Mouse (Mus musculus): ENCODE measurements around the gene Rrp1b. TPM values are rescaled to one million over a fixed set of nuclear protein-coding genes. Genes with fewer than 3 reads are reported as not detected.

Rrp1b gene
- total RNA-seq, 2 experiments from 2014 or later: 6.8 to 7.0 TPM

Other genes with a start within 250 kb of the Rrp1b start
- gene Sik1, start 180.3 kb upstream of the Rrp1b start, total RNA-seq (2021): 10 to 100 TPM; 17.0 to 27.2 TPM
- gene Hsf2bp, start 249 bp downstream of the Rrp1b start, total RNA-seq (2021): under 1 TPM; 0.59 to 0.67 TPM
- gene Notch3, start 130.8 kb downstream of the Rrp1b start, total RNA-seq (2021): 10 to 100 TPM; 11.0 to 13.3 TPM
- gene Ephx3, start 153.4 kb downstream of the Rrp1b start, total RNA-seq (2021): under 1 TPM; 0.23 to 0.42 TPM
- 10 to 100 TPM; 37.9 to 38.2 TPM for gene Brd4, start 248.6 kb downstream of the Rrp1b start, total RNA-seq (2021)